Mouse (Mus musculus): ENCODE results near the gene Afm.

Gene Afm

DNA sequence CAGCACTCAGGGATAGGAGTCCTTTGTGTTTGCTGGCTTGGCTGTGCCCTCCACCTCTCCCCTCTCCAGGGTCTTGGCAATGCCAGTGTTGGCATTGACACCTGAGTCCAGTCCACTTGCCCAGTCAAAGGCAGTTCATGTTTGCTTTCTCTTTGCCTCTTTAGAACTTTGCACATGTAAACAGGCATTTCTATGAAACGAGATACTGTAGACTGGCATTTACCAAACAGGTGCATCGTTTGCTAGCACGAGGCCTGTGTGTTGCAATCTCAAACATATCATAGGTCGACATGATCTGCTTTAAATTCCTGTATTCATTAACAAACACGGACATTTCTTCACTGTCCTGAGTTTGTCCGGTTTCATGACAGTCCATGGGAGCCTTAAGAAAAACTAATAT, 42.0 kb downstream of the Afm start, which contains the start of gene 5830473C10Rik:
TSS of gene 5830473C10Rik (plus strand) at position 365 of the 400 bp plus-strand sequence.
- no peak for DNase-seq

DNA sequence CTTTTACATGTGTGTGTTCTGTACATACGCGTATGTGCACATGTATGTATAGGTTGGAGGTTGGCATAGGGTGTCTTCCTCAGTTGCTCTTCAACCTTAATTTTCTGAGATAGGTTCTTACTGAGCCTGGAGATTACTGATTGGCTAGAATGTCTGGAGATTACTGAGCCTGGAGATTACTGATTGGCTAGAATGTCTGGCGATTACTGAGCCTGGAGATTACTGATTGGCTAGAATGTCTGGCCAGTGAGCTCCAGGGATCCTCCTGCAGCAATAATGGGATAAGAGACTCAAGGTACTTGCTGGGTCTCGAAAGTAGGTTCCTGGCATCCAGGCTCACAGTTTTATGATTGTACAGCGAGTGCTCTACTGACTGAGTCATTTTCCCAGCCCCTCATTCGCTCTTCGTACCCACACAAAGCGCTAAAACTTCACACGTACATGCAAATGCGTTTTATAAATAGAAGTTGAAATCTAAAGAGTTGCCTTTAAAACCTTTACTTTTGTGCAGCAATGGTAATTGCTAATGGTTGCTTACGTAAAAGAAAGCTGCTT, 43.1 kb downstream of the Afm start:
- no peak for DNase-seq

DNA sequence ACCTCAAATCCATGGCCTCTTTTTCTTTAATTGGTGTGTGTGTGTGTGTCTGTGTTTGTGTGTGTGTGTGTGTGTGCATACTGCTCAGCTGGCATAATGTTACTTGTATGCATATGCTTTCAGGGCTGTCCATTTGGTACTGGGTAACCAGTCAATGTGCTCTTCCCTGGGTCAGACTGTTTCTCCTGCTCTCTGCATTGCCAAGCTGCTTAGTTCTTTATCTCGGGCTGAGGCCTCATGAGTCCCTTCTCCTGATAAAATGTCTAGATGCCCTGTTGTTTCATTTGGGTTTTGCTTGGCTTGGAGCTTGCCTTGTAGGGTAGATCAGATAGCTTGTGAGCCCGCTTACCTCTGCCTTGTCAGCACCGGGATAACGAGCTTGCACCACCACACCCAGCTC, 44.1 kb downstream of the Afm start:
- no peak for DNase-seq

DNA sequence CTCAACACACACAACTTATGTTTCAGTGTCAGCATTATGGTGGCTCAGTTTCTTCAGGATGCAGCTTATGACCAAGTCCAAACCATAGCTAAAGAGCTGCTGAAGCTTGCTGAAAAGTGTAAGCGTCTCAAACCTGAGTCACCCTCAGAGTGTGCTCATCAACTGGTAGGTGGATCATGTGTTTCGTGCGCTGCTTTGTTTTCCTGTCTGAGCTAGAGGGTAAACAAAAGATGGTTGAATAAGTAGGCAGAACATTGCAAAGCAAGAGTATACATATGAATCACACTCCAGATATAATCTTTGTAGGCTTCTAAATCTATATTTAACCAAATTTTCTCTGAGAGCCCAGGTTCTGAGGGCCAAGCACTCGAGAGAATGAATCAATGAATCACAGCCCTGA, 45.4 kb downstream of the Afm start:
- no peak for DNase-seq

DNA sequence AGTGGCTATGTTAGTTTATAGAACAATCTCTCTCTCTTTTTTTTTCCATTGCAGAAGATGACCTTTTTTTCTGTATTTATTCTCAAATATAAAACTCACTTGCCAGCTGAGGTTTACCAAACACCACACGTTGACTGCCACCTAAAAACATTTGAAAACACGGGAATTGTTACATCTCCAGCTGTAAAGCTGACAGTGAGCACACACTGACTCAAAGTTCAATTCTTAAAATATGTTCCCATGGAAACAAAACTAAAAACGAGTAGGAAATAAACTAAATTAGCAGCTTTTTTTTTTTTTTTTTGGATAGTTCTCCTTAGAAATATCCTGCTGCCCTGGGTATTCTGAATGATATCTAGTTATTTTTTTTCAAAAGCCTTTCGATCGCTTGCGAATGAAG, 46.5 kb downstream of the Afm start:
- no peak for DNase-seq

DNA sequence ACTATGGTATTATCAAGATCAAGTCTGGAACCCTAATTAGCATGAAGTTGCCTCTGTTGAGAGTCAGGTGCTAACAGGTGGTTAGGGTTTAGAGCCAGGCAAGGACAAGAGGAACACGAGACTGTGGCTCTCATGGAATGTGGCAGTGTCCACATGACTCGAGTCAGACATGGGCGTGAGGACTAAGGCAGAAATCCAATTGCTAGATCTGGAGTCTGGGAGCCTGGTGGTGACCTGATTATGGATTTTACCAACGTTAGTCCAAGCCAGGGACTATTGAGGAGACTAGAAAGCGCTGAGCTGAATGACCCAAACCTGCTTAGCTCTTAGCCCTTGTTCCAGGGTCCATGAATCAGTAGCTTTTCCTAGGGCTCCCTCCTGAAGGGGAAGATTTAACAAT, 49.1 kb downstream of the Afm start:
- DNase-seq = no peak

DNA sequence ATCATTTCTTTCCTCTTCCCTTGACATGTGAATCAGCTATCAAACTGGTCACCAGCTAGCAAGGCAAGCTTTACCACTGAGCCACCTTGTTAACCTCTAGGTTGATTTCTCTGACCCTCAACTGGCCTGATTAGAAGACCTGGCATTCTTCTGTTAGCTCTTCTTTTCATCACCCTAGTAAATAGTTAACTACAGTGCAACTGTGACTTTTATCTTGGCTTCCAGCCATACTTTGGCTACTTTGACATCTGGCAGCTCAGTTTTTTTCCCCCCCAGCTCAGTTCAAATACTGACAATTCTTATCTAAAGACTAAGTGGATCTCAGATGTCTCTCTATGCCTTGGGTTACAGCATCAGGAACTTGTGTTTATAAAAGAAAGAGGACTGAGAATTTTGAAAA, 49.6 kb downstream of the Afm start:
- no peak for DNase-seq

DNA sequence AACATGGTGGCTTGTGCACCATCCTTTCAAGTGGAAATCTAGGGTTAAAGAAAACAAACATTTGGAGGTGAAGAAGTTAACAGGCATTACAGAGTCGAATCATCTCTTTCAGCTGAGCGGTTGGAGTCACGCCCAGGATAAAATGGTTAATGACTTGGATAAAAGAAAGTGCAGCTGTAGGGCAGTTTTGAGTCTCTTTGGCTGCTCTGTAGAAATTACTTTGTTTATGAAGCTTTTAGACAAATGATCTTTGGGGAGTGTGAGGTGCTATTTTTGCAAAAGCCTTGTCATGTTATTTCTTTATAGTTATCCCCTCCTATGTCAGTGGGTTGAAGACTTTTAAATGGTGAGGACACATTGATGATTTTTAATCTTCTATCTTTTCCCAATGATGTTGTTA, 52.5 kb downstream of the Afm start:
- DNase-seq = no peak

DNA sequence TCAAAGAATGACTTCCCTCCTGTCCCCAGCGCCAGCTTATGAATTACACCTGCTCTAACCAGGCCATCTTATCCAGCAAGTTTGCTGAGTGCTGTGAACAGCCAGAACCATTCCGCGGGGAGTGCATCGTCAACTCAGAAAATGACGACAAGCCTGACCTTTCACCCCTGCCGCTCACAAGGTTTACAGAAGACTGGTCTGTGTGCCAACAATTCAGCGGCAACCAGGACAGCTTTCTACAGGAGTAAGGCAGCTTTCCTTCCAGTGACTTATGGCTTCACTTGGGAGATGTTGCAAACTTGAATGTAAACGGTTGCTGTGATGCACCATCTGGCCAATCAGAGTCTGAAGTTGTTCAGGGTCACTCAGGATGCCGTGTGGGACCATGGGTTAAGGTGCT, 59.0 kb downstream of the Afm start:
- no peak for DNase-seq

DNA sequence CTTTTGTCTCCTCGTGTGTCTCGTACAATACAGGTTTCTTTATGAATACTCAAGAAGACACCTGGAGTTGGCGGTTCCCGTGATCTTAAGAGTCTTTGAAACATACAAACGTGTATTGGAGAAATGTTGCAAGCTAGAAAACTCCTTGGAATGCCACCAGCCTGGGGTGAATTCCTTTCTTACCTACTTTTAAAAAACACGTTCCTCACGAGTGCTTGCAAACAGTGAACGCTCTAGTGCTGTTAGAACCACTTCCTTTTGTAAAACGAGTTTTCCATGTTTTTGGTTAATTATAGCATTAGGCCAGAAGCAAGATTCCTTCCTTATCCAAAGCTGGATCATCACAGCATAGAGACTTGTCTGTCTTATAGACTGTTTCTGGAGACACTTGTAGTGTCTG, 60.8 kb downstream of the Afm start:
- DNase-seq = no peak

DNA sequence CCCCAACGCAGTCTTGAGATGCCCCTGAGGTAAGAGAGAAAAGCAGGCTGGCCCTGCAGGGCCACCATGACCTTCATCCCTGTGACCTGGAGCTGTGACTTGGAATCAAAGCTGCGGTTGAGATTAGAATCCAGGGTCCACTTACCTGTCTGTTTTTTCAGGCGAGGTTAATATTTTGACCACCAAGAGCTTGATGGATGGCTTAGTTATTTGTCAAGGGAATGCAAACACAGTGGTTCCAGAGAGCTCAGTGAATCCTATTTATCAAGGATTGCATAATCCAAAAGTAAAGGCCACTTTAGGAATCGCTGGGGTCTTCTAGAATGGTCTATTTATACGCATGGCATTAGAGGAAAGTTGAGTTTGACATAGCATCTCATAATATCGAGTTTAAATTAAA, 63.4 kb downstream of the Afm start:
- DNase-seq = no peak

DNA sequence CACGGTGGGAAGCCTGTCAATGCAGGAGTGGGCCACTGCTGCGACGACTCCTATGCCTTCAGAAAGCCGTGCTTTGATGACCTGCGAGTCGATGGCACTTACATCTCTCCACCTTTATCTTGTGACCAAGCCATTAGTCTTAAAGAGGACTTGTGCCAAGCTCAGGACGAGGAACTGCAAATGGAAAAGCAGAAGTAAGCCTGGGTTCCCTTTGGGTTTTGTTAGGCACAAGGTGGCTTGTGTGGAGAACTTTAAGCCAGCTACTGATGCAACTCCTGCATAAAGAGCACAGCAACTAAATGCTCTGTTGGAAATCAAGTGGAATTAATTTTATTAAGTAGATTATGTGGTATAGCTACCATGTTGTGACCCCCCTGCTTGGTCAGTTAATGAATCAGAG, 66.1 kb downstream of the Afm start:
- DNase-seq = no peak

DNA sequence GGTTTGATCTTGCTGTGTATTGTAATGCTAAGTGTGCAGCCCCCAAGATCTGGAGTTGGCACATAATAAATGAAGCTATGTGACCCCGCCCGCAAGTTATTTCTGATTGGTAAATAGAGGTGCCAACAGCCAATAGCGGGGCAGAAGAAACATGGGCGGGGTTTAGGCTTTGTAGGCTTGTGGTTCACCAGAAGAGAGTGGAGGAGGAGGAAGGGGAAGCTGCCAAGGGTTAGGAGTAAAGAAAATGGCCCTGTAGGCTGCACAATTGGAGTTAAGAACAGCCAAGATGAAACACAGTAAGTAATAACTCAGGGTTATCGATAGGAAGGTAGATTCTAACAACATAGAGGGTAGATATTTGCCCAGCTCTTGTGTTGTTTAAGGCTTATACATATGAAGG, 67.8 kb downstream of the Afm start:
- DNase-seq = no peak

DNA sequence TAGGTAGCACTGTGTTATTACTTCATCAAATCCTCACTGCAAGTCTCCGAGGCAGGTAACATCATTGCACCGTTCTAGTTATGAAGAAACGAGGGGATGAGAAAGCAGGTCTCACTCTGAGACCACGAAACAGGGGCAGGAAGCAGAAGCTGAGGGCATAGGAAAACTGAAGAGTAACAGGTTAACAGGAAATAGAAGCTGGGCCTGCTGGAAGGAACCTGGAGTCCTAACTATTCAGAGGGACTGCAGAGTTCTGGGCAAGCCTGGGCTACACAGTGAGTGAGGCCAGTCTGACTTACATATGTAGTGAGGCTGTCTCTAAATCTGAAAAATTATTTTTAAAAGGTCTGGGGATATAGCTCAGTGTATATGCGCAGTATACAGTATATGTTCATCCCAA, 69.4 kb downstream of the Afm start:
- no peak for DNase-seq

DNA sequence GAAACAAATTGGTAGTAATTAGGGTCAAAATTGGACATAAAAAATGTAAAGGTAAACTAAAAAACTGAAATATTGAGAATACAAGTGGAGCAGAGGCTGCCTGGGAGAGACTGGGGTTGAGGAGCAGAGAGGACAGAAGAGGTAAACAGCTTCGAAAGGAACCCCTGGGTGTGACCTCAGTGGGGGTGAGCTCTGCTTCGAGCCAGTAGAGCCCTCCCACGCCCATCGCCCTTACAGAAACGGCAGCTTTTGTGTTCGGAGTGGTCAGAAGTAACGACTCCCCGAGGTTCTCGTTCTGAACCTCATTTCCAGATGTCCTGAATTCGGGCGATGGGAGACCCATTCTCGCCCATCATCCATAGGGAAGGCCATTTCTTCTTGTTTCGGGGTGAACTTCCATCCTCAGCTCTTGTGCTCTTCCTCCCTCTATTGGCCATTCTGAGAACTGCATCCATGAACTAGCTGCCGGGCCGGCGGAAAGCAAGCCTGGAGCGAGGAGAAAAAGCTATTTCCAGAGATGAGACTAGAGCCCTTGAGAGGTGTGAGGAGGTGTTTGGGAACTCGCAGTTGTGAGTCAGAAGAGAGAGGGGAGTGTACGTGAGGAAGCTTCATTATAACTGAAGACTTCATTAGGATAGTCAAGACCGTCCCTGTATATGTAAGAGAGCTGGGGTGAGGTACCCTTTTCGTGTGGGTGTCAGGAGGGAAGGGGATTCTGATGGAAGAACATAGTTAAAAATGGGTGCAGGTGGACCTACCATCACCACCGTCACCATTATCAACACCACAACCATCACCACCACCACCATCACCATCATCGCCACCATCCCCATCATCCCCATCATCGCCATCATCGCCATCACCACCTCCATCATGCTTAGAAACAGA, 70.2 kb downstream of the Afm start:
- DNase-seq = peak; percentile 28

DNA sequence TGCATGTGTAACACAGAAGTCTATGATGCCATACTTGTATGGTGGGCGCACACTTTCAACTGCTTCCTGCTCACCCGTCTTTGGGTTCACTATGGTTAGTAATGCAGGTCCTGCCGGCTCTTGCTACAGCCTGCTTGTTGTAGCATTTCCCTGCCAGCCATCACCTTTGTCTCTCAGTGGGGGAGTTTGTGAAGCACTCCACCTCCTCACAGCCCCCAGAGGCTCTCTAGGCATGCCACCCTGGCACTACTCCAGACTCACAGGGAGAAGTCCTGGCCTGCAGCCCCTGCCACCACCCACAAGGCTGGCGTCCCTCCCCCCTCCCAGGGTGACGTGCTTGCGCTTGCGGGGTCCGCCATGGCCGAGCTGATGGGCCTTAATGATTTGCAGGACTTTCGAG, 71.9 kb downstream of the Afm start:
- DNase-seq = no peak

DNA sequence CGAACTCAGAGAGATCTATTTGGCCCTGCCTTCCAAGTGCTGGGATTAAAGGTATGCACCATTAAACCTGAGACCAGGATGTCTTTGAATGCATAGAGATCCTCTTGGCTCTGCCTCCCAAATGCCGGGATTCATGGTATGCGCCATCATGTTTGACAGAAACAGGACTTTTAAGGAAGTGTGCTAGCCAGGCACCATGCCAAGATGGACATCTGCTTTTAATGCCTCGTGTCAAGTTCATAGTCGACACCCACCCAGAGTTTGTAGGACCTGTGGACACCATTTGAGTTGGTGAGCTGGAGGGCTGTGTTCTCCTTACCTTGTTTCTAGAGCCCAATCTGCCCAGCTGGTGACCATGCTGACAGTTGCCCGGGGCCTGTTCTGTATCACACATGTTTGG, 73.2 kb downstream of the Afm start:
- no peak for DNase-seq

DNA sequence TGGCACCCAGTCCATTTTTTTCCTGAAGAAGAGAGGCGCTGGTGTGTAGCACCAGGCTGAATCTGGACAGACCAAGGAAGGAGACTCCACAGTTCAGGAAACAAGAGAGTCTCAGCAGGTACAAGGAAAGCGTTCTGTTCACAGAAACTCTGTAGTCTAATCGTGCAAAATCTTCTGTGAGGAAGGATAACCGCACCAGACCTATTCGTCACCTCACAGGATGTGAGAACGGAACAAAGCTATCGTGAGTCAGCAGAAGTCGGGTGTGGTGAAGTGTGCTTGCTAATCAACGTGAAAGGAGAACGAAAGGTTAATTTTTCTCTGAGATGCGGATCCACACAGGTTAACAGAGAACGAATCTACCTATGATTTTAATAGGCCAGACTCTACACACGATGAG, 76.2 kb downstream of the Afm start:
- no peak for DNase-seq

DNA sequence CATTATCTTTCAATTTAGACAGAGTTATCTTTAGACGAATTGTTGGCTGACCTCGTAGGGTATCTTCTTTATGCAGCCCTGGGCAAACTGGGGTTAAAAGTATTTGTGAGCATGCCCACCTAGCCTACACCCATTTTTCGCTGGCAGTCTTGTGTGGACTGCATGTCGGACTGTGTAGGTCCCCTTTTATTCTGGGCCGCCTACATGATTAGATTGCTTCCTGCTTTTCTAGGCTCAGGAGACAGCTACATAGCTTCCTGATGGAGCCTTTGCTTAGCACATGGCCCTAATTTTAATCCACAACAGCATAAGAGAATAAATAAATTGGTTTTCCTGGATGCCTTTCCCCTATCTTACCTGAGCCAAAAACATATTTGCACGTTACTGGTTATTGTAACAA, 77.4 kb downstream of the Afm start:
- no peak for DNase-seq

DNA sequence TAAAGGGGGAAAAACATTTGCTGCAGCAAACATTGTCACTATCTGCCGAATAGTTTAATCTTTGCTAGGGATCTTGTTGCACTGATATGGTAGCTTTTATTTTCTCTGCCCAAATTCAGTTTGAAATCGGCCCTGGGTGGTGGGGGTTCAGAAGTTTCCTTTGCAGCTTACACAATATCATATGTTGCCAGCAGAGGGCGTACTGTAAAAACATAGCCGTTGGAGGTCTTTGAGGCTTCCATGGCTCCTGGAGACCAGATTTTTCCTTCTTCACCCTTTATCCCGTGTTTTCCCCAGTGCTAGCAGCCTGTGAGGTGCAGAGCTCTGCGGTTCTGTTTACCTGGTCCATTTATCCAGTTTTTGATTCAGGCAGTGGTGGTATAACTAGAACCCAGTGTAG, 82.7 kb downstream of the Afm start:
- no peak for DNase-seq

Measured in cerebellum, adult 11-12 months (tissue).